Mouse (Mus musculus) ZHBTc4 (cell line): ENCODE data around the gene Gm36210.
A peak's percentile ranks its signal among the peaks of the same experiment; 100 is the strongest.

Experiments used
- DNase-seq: peaks from one replicate; pipeline ENCODE4 v3.0.0-alpha.2; 2011; ENCODE audit warnings: low read depth, low spot score

The Gm36210 gene

DNA sequence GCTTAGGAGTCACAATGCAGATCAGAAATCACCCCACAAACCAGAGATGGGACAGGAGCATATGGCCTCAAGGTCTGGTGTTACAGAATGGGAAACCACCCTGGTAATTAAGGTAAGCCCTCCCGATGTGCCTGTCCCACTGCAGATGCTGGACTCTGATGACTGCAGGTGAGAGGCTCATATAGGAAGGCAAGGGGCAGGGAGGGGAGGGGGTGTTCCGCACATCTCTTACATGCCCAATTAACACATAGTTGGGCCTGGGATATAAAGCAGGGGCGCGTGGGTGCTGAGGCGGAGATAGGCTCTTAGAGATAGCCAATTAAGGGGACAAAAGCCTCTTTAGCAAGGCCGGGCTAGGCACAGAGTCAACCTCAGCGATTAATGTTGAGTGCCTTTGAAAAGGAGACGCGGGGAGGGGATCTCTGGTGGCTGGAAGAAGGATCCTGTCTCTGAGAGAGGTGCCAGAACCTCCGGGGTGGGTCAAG, at the start of gene Gm36210:
TSS of gene Gm36210 (minus strand) at position 51 of the 485 bp plus-strand sequence.
- DNase-seq: no peak

DNA sequence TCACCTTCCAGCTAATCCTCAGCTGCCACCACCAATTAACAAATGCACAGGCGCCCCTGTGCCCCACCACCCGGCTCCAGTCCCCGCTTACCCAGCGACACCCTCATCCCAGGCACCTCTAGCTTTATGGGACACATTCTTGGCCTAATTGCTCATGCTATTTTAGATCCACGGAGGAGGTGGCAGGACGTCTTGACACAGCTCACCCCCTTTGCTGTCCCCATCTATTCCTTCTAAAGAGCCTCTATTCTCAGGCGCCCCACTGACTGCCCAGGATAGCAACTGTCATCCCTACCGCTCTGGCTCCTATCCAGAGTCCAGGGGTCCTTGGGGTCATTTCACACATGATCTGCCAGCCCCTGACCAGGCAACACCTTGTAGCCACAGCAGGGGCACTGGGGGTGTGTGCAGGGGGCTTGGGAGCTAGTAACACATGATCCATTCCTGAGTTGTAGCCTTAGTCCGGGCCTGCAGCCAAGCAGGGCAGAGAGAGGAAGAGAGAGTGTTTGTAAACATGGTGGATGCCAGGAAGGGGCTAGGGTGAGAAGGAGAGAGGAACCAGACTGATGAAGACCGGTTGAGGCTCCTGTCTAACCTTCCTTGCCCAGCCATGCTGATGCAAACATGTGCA, 47.6 kb upstream of the Gm36210 start:
- no peak for DNase-seq

- DNase-seq: peak; percentile 55
Measured at GRCm38 (mm10) chr7:4950561-4951342, 44.4 kb upstream of the Gm36210 start.

DNA sequence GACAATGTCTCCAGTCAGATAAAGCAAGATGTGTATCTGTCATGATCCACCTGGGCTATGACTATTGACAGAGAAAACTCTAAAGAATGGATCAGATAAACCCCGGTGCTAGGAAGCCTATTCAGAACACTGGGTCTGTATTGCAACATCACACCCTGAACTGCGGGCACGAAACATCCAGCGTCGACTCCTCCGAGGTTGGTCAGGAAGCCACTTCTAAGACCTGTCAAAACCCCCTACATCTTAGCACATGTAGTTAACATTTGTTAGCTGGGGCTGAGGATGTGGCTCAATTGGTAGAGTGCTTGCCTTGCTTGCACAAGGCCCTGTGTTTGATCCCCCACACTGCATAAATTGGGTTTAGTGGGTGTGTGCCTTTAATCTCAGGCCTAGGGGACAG, 42.1 kb upstream of the Gm36210 start:
- no peak for DNase-seq

DNA sequence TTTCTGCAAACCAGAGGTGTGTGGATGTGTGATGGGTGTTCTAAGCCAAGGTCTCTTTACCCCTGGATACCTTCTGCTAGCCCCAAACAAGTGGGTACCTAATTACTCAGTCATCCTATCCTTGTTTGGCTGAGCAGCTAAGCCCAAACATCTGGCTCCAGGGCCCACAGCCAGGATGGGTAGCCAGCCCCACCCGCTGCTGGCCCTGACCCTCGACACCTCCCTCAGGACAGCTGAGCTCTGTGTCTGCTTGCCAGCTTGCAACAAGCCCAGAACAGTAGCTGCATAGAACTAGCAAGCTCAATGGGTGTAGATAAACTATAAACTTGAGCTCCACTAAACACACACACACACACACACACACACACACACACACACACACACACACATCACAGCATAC, 41.5 kb upstream of the Gm36210 start:
- DNase-seq: no peak

GRCm38 (mm10) chr7:4943223-4943815, 37.0 kb upstream of the Gm36210 start:
- DNase-seq: peak; percentile 95

DNA sequence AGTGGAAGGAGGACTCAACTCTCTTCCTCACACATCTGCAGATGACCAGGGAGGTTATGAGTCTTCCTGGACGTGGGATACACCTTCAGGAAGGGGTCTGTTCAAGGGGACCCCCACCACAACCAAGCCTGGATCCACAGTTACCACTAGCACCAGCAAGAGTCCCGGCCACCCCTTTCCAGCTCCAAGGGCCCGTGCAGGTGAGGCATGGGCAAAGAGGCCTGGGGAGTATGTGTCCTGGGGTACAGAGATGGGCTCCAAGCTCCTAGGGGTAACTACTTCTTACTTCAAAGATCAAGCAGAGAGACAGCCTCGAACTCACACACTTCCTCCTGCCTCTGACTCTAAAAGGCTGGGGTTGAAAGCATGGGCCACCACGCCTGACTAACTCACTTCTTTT, 36.4 kb upstream of the Gm36210 start:
- no peak for DNase-seq

DNA sequence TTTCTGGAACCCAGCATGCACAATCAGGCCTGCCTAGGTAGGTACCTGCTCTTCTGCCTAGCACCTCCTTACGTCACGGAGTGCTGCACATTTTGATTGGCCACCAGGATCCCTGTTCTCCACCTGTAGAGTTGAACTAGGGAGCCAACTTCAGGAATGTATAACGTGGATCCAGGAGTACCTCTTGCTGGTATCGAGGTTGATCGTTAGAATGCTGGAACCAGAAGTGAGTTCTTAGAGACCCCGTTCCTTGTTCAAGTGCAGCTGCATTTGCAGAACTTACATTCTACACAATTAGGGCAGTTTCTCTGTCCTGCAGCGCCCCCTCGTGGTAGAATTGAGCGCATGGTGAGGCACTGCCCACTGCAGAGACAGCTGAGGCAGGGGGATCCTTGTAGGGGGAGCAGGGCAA, 33.8 kb upstream of the Gm36210 start:
- peak; percentile 86 for DNase-seq

GRCm38 (mm10) chr7:4938456-4938855, 32.1 kb upstream of the Gm36210 start:
- peak; percentile 77 for DNase-seq

DNA sequence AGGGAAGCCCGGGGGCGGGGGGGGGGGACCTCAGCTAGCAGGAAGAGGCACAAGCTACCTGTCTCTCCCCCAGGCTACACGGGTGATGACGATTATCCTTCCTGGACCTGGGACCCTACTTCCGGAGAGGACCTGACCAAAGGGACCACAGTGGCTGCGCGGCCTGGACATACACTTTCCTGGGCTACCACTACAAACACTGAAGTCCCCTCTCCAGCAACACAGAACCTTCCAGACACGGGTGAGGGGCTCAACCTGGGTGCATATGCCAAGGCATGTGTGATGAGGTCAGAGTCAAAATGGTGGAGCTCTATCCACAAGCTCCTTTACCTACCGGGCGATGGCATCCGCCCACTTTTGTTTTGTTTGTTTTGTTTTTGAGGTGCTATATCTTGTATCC, 31.1 kb upstream of the Gm36210 start:
- no peak for DNase-seq

DNA sequence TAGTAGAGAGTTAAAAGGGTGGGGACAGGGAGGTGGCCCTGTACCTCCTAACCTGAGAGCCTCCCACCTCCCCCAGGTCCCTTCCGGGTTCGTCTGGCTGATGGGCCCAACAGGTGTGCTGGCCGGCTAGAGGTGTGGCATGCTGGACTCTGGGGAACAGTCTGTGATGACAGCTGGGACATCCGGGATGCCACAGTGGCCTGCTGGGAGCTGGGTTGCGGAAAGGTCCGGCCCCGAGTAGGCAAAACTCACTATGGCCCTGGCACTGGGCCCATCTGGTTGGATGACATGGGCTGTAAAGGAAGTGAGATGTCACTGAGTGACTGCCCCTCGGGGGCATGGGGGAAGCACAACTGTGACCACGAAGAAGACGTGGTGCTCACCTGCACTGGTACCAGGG, 30.5 kb upstream of the Gm36210 start:
- DNase-seq: no peak

DNA sequence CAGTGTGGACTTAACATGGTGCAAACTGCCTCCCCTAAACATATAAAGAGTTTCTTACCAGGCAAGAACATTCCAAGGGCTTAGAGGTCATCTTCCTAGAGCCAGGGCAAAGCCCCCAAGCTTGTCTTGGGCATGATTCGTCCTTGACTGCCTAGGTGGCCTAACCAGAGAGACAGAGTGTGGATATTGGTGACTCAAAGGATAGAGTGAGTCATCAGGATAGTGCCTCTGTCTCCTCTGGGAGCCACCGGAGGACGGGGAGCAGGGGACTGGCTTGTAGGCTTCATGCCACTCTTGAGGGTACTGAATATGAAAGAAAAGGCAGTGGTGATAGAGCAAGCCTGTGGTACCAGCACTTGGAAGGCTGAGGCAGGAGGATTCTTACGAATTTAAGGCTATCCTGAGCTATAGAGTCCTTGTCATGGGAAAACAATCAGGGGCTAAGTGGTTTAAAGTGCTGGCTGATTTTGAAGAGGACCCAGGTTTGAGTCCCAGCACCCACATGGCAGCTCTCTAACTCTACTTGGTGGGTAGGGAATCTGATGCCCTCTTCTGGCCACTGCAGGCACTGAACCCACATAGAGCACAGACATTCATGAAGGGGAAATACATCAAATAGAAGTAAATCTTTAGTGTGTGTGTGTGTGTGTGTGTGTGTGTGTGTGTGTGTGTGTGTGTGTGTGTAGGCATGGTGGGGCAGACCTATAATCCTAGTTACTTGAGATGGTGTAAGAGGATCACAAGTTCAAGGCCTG, 28.0 kb upstream of the Gm36210 start:
- DNase-seq: peak; percentile 34

- DNase-seq: no peak
Measured at GRCm38 (mm10) chr7:4933103-4933502, 26.8 kb upstream of the Gm36210 start.

DNA sequence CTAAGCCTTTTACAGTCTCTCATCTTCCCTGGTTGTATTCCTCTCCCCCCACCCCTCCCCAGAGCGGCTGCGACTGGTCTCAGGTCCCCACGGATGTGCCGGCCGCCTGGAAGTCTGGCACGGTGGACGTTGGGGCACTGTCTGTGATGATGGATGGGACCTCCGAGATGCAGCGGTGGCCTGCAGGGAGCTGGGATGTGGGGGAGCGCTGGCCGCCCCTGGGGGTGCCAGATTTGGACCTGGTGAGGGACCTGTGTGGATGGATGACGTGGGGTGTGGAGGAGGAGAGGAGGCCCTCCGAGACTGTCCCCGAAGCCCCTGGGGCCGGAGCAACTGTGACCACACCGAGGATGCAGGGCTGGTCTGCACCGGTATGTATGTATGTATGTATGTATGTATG, 22.0 kb upstream of the Gm36210 start:
- DNase-seq: no peak

GRCm38 (mm10) chr7:4927711-4928110, 21.4 kb upstream of the Gm36210 start:
- no peak for DNase-seq

DNA sequence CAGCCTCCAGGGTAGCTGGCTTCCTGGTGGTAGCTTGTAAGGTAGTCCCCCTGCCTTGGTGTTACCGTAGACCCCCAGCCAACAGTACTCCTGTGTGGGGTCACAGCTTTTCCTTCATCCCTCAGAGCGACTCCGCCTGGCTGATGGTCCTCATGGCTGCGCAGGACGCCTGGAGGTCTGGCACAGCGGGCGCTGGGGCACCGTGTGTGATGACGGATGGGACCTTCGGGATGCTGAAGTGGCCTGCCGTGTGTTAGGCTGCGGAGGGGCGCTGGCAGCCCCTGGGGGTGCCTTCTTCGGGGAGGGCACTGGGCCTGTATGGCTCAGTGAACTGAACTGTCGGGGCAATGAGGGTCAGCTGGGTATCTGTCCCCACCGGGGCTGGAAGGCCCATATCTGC, 20.5 kb upstream of the Gm36210 start:
- DNase-seq: no peak

GRCm38 (mm10) chr7:4925441-4926381, 19.4 kb upstream of the Gm36210 start, which contains the start of gene Ssc5d:
Ssc5d (plus strand) TSS chr7:4925785.
- no peak for DNase-seq

- no peak for DNase-seq
Measured at GRCm38 (mm10) chr7:4924891-4925301, 18.6 kb upstream of the Gm36210 start.

DNA sequence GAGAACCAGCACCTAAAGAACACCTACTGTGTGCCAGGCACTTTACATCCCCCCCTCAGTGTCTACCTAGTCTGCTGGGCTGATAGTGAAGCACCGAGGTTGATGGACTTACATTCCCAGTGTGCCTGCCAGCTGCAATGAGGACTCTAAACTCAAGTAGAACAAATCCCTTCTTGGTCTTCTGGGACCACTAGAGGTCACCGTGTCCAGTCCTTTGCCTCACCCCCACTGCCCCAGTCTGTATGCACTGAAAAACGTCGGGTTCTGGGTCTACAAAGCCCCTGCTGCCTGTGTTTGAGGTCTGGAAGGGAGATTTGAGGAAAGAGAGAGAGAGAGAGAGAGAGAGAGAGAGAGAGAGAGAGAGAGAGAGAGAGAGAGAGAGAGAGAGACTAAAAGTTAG, 18.2 kb upstream of the Gm36210 start:
- DNase-seq: no peak

- peak; percentile 58 for DNase-seq
Measured at GRCm38 (mm10) chr7:4923586-4924364, 17.5 kb upstream of the Gm36210 start.
